Mouse (Mus musculus) testis, adult 2 months (tissue): ENCODE measurements around the gene E4f1. TPM values are rescaled to one million over a fixed set of nuclear protein-coding genes. Genes with fewer than 3 reads are reported as not detected.

Source experiments
- H3K27ac ChIP-seq: fragments of 200-500 bp; 2 replicates; pipeline ENCODE4 v1.5.1; 2012; ENCODE audit warnings: low read depth, low read length; ENCODE audit not compliant: control insufficient read depth, insufficient read depth
- H3K27me3 ChIP-seq: fragments of 200-500 bp; 2 replicates; pipeline ENCODE4 v1.6.1; 2012; ENCODE audit warnings: mild to moderate bottlenecking, low read length, moderate library complexity; ENCODE audit not compliant: control insufficient read depth, insufficient read depth
- H3K36me3 ChIP-seq: fragments of 200-500 bp; 2 replicates; pipeline ENCODE4 v1.6.1; 2012; ENCODE audit warnings: mild to moderate bottlenecking, low read length; ENCODE audit not compliant: control insufficient read depth, insufficient read depth
- H3K4me1 ChIP-seq: fragments of 200-500 bp; 2 replicates; pipeline ENCODE4 v1.6.1; 2012; ENCODE audit warnings: low read length; ENCODE audit not compliant: control insufficient read depth, insufficient read depth
- H3K4me3 ChIP-seq: fragments of 200-500 bp; 2 replicates; pipeline ENCODE4 v1.5.1; 2012; ENCODE audit warnings: low read depth, mild to moderate bottlenecking, low read length, moderate library complexity, mixed read lengths; ENCODE audit not compliant: control insufficient read depth
- CTCF ChIP-seq: fragments of 200-500 bp; IDR thresholded peaks from 2 replicates; pipeline ENCODE4 v1.5.1; 2012; ENCODE audit warnings: low read depth, mild to moderate bottlenecking, inconsistent platforms, low read length, moderate library complexity; ENCODE audit not compliant: control insufficient read depth, insufficient read depth, insufficient replicate concordance
- POLR2A ChIP-seq: fragments of 200-500 bp; IDR thresholded peaks from 2 replicates; pipeline ENCODE4 v1.6.1; 2012; ENCODE audit warnings: low read depth, mild to moderate bottlenecking, inconsistent platforms, low read length, moderate library complexity; ENCODE audit not compliant: control insufficient read depth
- polyA plus RNA-seq: library from polyadenylated mRNA; depleted of rRNA; stranded (reverse); fragments of >200 nt; gene quantifications from 2 replicates; pipeline ENCODE4 v1.2.3, GENCODE M21; 2012; rRNA removed

The E4f1 gene
- polyA plus RNA-seq: 61.5 and 69.3 TPM in 2 replicates

- Histone ChIP-seq H3K27me3 (no peaks in the 10 kb centered on the region), H3K4me1 (peaks cover 17% of the 10 kb centered on the region), H3K4me3 (peak within 1 kb of the TSS; percentile 95), H3K27ac (peak within 1 kb of the TSS; percentile 97), H3K36me3 (peaks cover 2% of the 10 kb centered on the region)
- TF ChIP-seq CTCF (no peak), POLR2A (peak; percentile 87)
These were observed at the start of gene E4f1, which contains the start of gene Pgp for GRCm38 (mm10) chr17:24469910-24470602. Gene E4f1 (minus strand): TSS chr17:24470313. Gene Pgp (plus strand): TSS chr17:24470392.

- peaks cover 1% of the 10 kb centered on the region for H3K36me3 ChIP-seq
- H3K27me3 ChIP-seq: no peaks in the 10 kb centered on the region
- H3K4me1 ChIP-seq: no peaks in the 10 kb centered on the region
- no peak overlapping the region for H3K27ac ChIP-seq
- no peak overlapping the region for H3K4me3 ChIP-seq
- TF ChIP-seq CTCF (no peak), POLR2A (no peak)
These were observed 44.5 kb upstream of the E4f1 start for GRCm38 (mm10) chr17:24514270-24515257.

GRCm38 (mm10) chr17:24513609-24514008 lies 43.5 kb upstream of the E4f1 start:
- Histone ChIP-seq H3K4me3 (no peak overlapping the region), H3K4me1 (no peaks in the 10 kb centered on the region), H3K27ac (no peak overlapping the region), H3K27me3 (no peaks in the 10 kb centered on the region), H3K36me3 (peaks cover 1% of the 10 kb centered on the region)
- TF ChIP-seq POLR2A (no peak), CTCF (peak; percentile 60; the same call in 1 of the 2 replicates)

GRCm38 (mm10) chr17:24507806-24508460 lies 37.8 kb upstream of the E4f1 start:
- no peak overlapping the region for H3K27ac ChIP-seq
- no peaks in the 10 kb centered on the region for H3K27me3 ChIP-seq
- no peak overlapping the region for H3K4me3 ChIP-seq
- TF ChIP-seq POLR2A: no peak
- no peak for TF ChIP-seq CTCF
- peaks cover 3% of the 10 kb centered on the region; the same call in 1 of the 2 replicates for H3K4me1 ChIP-seq
- no peaks in the 10 kb centered on the region; the same call in 1 of the 2 replicates for H3K36me3 ChIP-seq

- Histone ChIP-seq H3K36me3 (no peaks in the 10 kb centered on the region; the same call in 1 of the 2 replicates), H3K4me1 (peaks cover 3% of the 10 kb centered on the region; the same call in 1 of the 2 replicates), H3K4me3 (no peak overlapping the region), H3K27me3 (no peaks in the 10 kb centered on the region), H3K27ac (no peak overlapping the region)
- TF ChIP-seq POLR2A: no peak
- no peak for TF ChIP-seq CTCF
These were observed 37.1 kb upstream of the E4f1 start for GRCm38 (mm10) chr17:24507129-24507664.

GRCm38 (mm10) chr17:24506332-24507070 lies 36.4 kb upstream of the E4f1 start:
- H3K4me1 ChIP-seq: peaks cover 3% of the 10 kb centered on the region; the same call in 1 of the 2 replicates
- no peaks in the 10 kb centered on the region; the same call in 1 of the 2 replicates for H3K36me3 ChIP-seq
- H3K4me3 ChIP-seq: no peak overlapping the region
- no peaks in the 10 kb centered on the region for H3K27me3 ChIP-seq
- H3K27ac ChIP-seq: no peak overlapping the region
- TF ChIP-seq POLR2A (no peak), CTCF (no peak)
